Mouse (Mus musculus): ENCODE data around the gene Spef2. TPM values are rescaled to one million over a fixed set of nuclear protein-coding genes. Genes with fewer than 3 reads are reported as not detected.
"Not testable (repeated sequence)": the region's sequence is repeated elsewhere in the genome, so short reads cannot be mapped to it uniquely, and the experiment has no call there.

Spef2 gene
- 0.27 and 0.38 TPM in 2 replicates for total RNA-seq (2021)
- long read RNA-seq: 0 reads

GRCm38 (mm10) chr15:9748359-9749102 lies at the start of gene Spef2:
TSS of gene Spef2 (minus strand) at chr15:9748868.
- peak; percentile 71 for DNase-seq

GRCm38 (mm10) chr15:9794131-9794530 lies 45.5 kb upstream of the Spef2 start:
- no peak for DNase-seq

- DNase-seq: no peak
Measured at GRCm38 (mm10) chr15:9788245-9789030, 39.8 kb upstream of the Spef2 start.

GRCm38 (mm10) chr15:9774222-9775142 lies 25.8 kb upstream of the Spef2 start:
- DNase-seq: not testable (repeated sequence)

GRCm38 (mm10) chr15:9768184-9768918 lies 19.7 kb upstream of the Spef2 start:
- DNase-seq: no peak

GRCm38 (mm10) chr15:9767034-9767433 lies 18.4 kb upstream of the Spef2 start:
- DNase-seq: no peak

- DNase-seq: no peak
Measured at GRCm38 (mm10) chr15:9750966-9751365, 2.3 kb upstream of the Spef2 start.

- no peak for DNase-seq
Measured at GRCm38 (mm10) chr15:9747410-9748104, 1.1 kb downstream of the Spef2 start.

GRCm38 (mm10) chr15:9742172-9742571 lies 6.5 kb downstream of the Spef2 start:
- no peak for DNase-seq

GRCm38 (mm10) chr15:9714574-9715458 lies 33.9 kb downstream of the Spef2 start:
- no peak for DNase-seq

- DNase-seq: no peak
Measured at GRCm38 (mm10) chr15:9713707-9714106, 35.0 kb downstream of the Spef2 start.

- DNase-seq: no peak
Measured at GRCm38 (mm10) chr15:9710330-9710729, 38.3 kb downstream of the Spef2 start.

GRCm38 (mm10) chr15:9705830-9706450 lies 42.7 kb downstream of the Spef2 start:
- DNase-seq: no peak

GRCm38 (mm10) chr15:9701845-9702244 lies 46.8 kb downstream of the Spef2 start:
- no peak for DNase-seq

- DNase-seq: no peak
Measured at GRCm38 (mm10) chr15:9691721-9692120, 56.9 kb downstream of the Spef2 start.

GRCm38 (mm10) chr15:9690845-9691244 lies 57.8 kb downstream of the Spef2 start:
- DNase-seq: no peak

GRCm38 (mm10) chr15:9690436-9690835 lies 58.2 kb downstream of the Spef2 start:
- DNase-seq: no peak

GRCm38 (mm10) chr15:9683485-9683884 lies 65.2 kb downstream of the Spef2 start:
- no peak for DNase-seq

GRCm38 (mm10) chr15:9677343-9678036 lies 71.2 kb downstream of the Spef2 start:
- DNase-seq: no peak
